8 mouse cellular contexts compared by ENCODE assay signal in the genomic region with DNA sequence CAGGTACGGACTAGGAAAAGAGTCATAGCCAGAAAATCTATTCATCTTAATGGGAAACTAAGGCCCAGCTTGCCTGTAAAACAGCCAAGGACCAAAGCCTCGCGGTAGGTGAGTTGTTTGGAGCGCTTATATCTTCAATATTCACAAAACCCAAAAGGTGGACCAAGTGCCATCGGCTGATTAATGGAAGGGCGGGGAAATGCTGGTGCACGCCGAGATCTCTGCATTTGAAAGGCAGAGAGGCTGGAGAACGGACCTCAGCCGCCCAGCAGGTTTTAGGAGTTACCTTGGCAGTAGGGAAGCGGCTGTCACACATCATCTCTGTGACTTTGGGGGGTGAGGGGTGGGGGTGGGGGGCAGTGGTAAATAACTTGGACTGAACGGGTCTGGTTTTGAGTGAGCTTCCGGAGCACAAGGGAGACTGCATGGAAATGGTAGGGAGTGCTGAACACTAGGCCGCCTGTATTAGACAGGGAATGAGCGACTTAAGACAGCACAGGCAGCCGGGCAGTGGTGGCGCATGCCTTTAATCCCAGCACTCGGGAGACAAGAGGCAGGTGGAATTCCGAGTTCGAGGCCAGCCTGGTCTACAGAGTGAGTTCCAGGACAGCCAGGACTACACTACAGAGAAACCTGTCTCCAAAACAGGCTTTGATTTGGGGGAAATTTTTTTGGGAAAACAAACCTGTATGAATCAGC. TPM values are rescaled to one million over a fixed set of nuclear protein-coding genes. Genes with fewer than 3 reads are reported as not detected.
DNase-seq lines count a peak whose midpoint lies in the region; ATAC-seq lines count a peak whose summit lies in the region.

No protein-coding gene starts in this region.

- H3K27me3 ChIP-seq in erythroblast, embryonic 14.5 days (ENCODE audit: control insufficient read depth): no peaks in the 10 kb centered on the region
- H3K27me3 ChIP-seq in embryonic facial prominence, embryonic 12.5 days: no peaks in the 10 kb centered on the region
- no peaks in the 10 kb centered on the region for H3K27me3 ChIP-seq in limb, embryonic 15.5 days

- peaks cover 72% of the 10 kb centered on the region for H3K36me3 ChIP-seq in erythroblast, embryonic 14.5 days (ENCODE audit: control insufficient read depth)
- peaks cover 44% of the 10 kb centered on the region for H3K36me3 ChIP-seq in embryonic facial prominence, embryonic 12.5 days
- peaks cover 53% of the 10 kb centered on the region for H3K36me3 ChIP-seq in limb, embryonic 15.5 days

- peak overlapping the region; percentile 75 for H3K9ac ChIP-seq in embryonic facial prominence, embryonic 12.5 days
- H3K9ac ChIP-seq in limb, embryonic 15.5 days: peak overlapping the region; percentile 58

- H3K4me2 ChIP-seq in embryonic facial prominence, embryonic 12.5 days (replicated peaks): peak overlapping the region; percentile 79
- H3K4me2 ChIP-seq in limb, embryonic 15.5 days: peak overlapping the region; percentile 66

- H3K27ac ChIP-seq in embryonic facial prominence, embryonic 12.5 days: peak overlapping the region; percentile 25; the same call in 1 of the 2 replicates
- H3K27ac ChIP-seq in limb, embryonic 15.5 days: peak overlapping the region; percentile 68

- H3K9me3 ChIP-seq in erythroblast, embryonic 14.5 days (ENCODE audit: control insufficient read depth, low read length): no peaks in the 10 kb centered on the region
- no peaks in the 10 kb centered on the region for H3K9me3 ChIP-seq in embryonic facial prominence, embryonic 12.5 days
- H3K9me3 ChIP-seq in limb, embryonic 15.5 days: no peaks in the 10 kb centered on the region

- H3K4me3 ChIP-seq in erythroblast, embryonic 14.5 days (replicated peaks): peak overlapping the region; percentile 92
- H3K4me3 ChIP-seq in embryonic facial prominence, embryonic 12.5 days: peak overlapping the region; percentile 78
- H3K4me3 ChIP-seq in limb, embryonic 15.5 days: peak overlapping the region; percentile 75

- ATAC-seq in erythroblast, adult 5-6 weeks (replicated peaks; ENCODE audit: low FRiP score, poor library complexity, severe bottlenecking): no peak; the same call in 1 of the 2 replicates
- no peak for ATAC-seq in embryonic facial prominence, embryonic 12.5 days (ENCODE audit: insufficient number of reproducible peaks, insufficient read depth, low FRiP score, low TSS enrichment)
- ATAC-seq in limb, embryonic 15.5 days (ENCODE audit: insufficient number of reproducible peaks, low FRiP score, low TSS enrichment, low read depth): no peak

- H3K4me1 ChIP-seq in erythroblast, embryonic 14.5 days (ENCODE audit: control insufficient read depth): peaks cover 51% of the 10 kb centered on the region
- peaks cover 14% of the 10 kb centered on the region for H3K4me1 ChIP-seq in embryonic facial prominence, embryonic 12.5 days
- peaks cover 19% of the 10 kb centered on the region for H3K4me1 ChIP-seq in limb, embryonic 15.5 days

- DNase-seq in 3134 (ENCODE audit: extremely low read depth, insufficient read length, low spot score): peak; percentile 51
- peak; percentile 18 for DNase-seq in yolk sac, embryonic 10.5 days (ENCODE audit: low spot score)
- DNase-seq in cerebellum, adult 9-10 months: no peak
- DNase-seq in frontal cortex, postnatal 10 days (ENCODE audit: low spot score in 2 of 2): no peak

- WGBS in embryonic facial prominence, embryonic 12.5 days: 7% methylated on average over 20 of the region's 20 CpGs
- 5% methylated on average over 20 of the region's 20 CpGs for WGBS in limb, embryonic 15.5 days

RNA-seq across cellular contexts. Expression of gene Alkbh4, which starts 0.5 kb away (rescaled TPM):
- polyA plus RNA-seq in erythroblast, embryonic 14.5 days (2012): 4.8 and 5.1 TPM in 2 replicates
- total RNA-seq in erythroblast, adult 5-6 weeks (2015; ENCODE audit: low replicate concordance): 7.7 and 10.7 TPM in 2 replicates
- 2.2 and 3.4 TPM in 2 replicates for total RNA-seq in erythroblast, adult 5-6 weeks (2017; ENCODE audit: low replicate concordance)
- polyA plus RNA-seq in embryonic facial prominence, embryonic 12.5 days (2016; fragmentation: Nextera tagmentation; extraction: Ambion mirVana): 28.4 and 29.5 TPM in 2 replicates
- polyA plus RNA-seq in limb, embryonic 15.5 days (2015; fragmentation: Nextera tagmentation; extraction: Ambion mirVana): 19.8 and 20.7 TPM in 2 replicates

RNA-seq across cellular contexts. Expression of gene Lrwd1, which starts 0.6 kb away (rescaled TPM):
- 17.9 and 18.0 TPM in 2 replicates for polyA plus RNA-seq in erythroblast, embryonic 14.5 days (2012)
- 2.9 and 24.2 TPM in 2 replicates for total RNA-seq in erythroblast, adult 5-6 weeks (2015; ENCODE audit: low replicate concordance)
- 11.9 and 14.8 TPM in 2 replicates for total RNA-seq in erythroblast, adult 5-6 weeks (2017; ENCODE audit: low replicate concordance)
- polyA plus RNA-seq in embryonic facial prominence, embryonic 12.5 days (2016; fragmentation: Nextera tagmentation; extraction: Ambion mirVana): 49.1 and 50.0 TPM in 2 replicates
- polyA plus RNA-seq in limb, embryonic 15.5 days (2015; fragmentation: Nextera tagmentation; extraction: Ambion mirVana): 31.5 and 32.3 TPM in 2 replicates

RNA-seq across cellular contexts. Expression of gene Polr2j, which starts 20.0 kb away (rescaled TPM):
- 9.9 and 12.2 TPM in 2 replicates for polyA plus RNA-seq in erythroblast, embryonic 14.5 days (2012)
- 34.6 and 42.0 TPM in 2 replicates for total RNA-seq in erythroblast, adult 5-6 weeks (2015; ENCODE audit: low replicate concordance)
- total RNA-seq in erythroblast, adult 5-6 weeks (2017; ENCODE audit: low replicate concordance): 24.1 and 62.5 TPM in 2 replicates
- 230 and 234 TPM in 2 replicates for polyA plus RNA-seq in embryonic facial prominence, embryonic 12.5 days (2016; fragmentation: Nextera tagmentation; extraction: Ambion mirVana)
- 195 and 204 TPM in 2 replicates for polyA plus RNA-seq in limb, embryonic 15.5 days (2015; fragmentation: Nextera tagmentation; extraction: Ambion mirVana)

RNA-seq across cellular contexts. Expression of gene Orai2, which starts 34.1 kb away (rescaled TPM):
- polyA plus RNA-seq in erythroblast, embryonic 14.5 days (2012): 0.09 and 0.10 TPM in 2 replicates
- total RNA-seq in erythroblast, adult 5-6 weeks (2015; ENCODE audit: low replicate concordance): 6.9 and 13.1 TPM in 2 replicates
- 6.4 and 10.6 TPM in 2 replicates for total RNA-seq in erythroblast, adult 5-6 weeks (2017; ENCODE audit: low replicate concordance)
- polyA plus RNA-seq in embryonic facial prominence, embryonic 12.5 days (2016; fragmentation: Nextera tagmentation; extraction: Ambion mirVana): 12.6 and 13.1 TPM in 2 replicates
- polyA plus RNA-seq in limb, embryonic 15.5 days (2015; fragmentation: Nextera tagmentation; extraction: Ambion mirVana): 8.3 and 10.3 TPM in 2 replicates

RNA-seq across cellular contexts. Expression of gene Rasa4, which starts 52.7 kb away (rescaled TPM):
- polyA plus RNA-seq in erythroblast, embryonic 14.5 days (2012): 0.04 TPM in 2 replicates
- total RNA-seq in erythroblast, adult 5-6 weeks (2015; ENCODE audit: low replicate concordance): 1.9 and 3.3 TPM in 2 replicates
- total RNA-seq in erythroblast, adult 5-6 weeks (2017; ENCODE audit: low replicate concordance): 4.3 TPM in 2 replicates
- polyA plus RNA-seq in embryonic facial prominence, embryonic 12.5 days (2016; fragmentation: Nextera tagmentation; extraction: Ambion mirVana): 13.1 and 13.7 TPM in 2 replicates
- polyA plus RNA-seq in limb, embryonic 15.5 days (2015; fragmentation: Nextera tagmentation; extraction: Ambion mirVana): 12.1 and 13.6 TPM in 2 replicates

Comparison
In these comparisons a context has a peak if more than half of its experiments do, and no peak if none do; other contexts are left out.
1. DNase-seq: peak in 3134 (single experiment) and yolk sac, embryonic 10.5 days (single experiment); none in cerebellum, adult 9-10 months (single experiment) and frontal cortex, postnatal 10 days (0 of 2).
2. RNA of gene Polr2j, which starts 20.0 kb away (polyA plus RNA-seq): 230 to 234 TPM in embryonic facial prominence, embryonic 12.5 days and 195 to 204 TPM in limb, embryonic 15.5 days; 9.9 to 12.2 TPM in erythroblast, embryonic 14.5 days; every median in the first group is over 10 times any median in the second.
3. Peak in every context shown above with its lines, with median percentiles within 50 percentile points of each other: H3K4me3 ChIP-seq.